Mouse (Mus musculus): ENCODE measurements around the gene Gm39115.

- TF ChIP-seq GATA1 (IDR thresholded peaks at IDR 0.05; ENCODE audit: low read length) (peak; percentile 81), TAL1 (IDR thresholded peaks at IDR 0.05; ENCODE audit: low read length) (no peak)
Measured at GRCm38 (mm10) chr7:142086159-142086905, 49.5 kb downstream of the Gm39115 start.
